Mouse (Mus musculus) lung, postnatal 0 days (tissue): ENCODE measurements at regions not wholly inside any gene's neighbourhood (a gene's known extent, or its start where the extent isn't known, plus 50 kb on each side); places are given as distances from the start of the nearest gene placed in this dataset.
"Not testable (repeated sequence)": the region's sequence is repeated elsewhere in the genome, so short reads cannot be mapped to it uniquely, and the experiment has no call there.

Experiments used
- ATAC-seq: fragments of 200-750 bp; cut with Nextera tagmentation; 2 replicates; pipeline ENCODE4 v1.8.0; 2017; ENCODE audit warnings: moderate library complexity
- DNase-seq: peaks from one replicate; pipeline ENCODE4 v3.0.0-alpha.2; 2016; ENCODE audit warnings: low spot score
- H3K27ac ChIP-seq: fragments of 300-500 bp; sonication (generic); 2 replicates; pipeline ENCODE4 v1.5.1; 2014; ENCODE audit warnings: antibody characterized with exemption, mild to moderate bottlenecking, low read length, mixed read lengths
- H3K27me3 ChIP-seq: fragments of 300-500 bp; sonication (generic); replicated peaks from 2 replicates; pipeline ENCODE4 v1.6.1; 2014; ENCODE audit warnings: low read length, mixed read lengths; ENCODE audit not compliant: insufficient read depth
- H3K36me3 ChIP-seq: fragments of 300-500 bp; sonication (generic); 2 replicates; pipeline ENCODE4 v1.6.1; 2014; ENCODE audit warnings: low read length, mixed read lengths; ENCODE audit not compliant: insufficient read depth
- H3K4me1 ChIP-seq: fragments of 300-500 bp; sonication (generic); 2 replicates; pipeline ENCODE4 v1.6.1; 2014; ENCODE audit warnings: antibody characterized with exemption, low read depth, low read length, mixed read lengths; ENCODE audit not compliant: insufficient read depth
- H3K4me2 ChIP-seq: fragments of 300-500 bp; sonication (generic); replicated peaks from 2 replicates; pipeline ENCODE4 v1.6.1; 2014; ENCODE audit warnings: low read depth, mild to moderate bottlenecking, low read length, moderate library complexity, mixed read lengths
- H3K4me3 ChIP-seq: fragments of 300-500 bp; sonication (generic); 2 replicates; pipeline ENCODE4 v1.5.1; 2014; ENCODE audit warnings: low read depth, low read length
- H3K9ac ChIP-seq: fragments of 300-500 bp; sonication (generic); replicated peaks from 2 replicates; pipeline ENCODE4 v1.6.1; 2014; ENCODE audit warnings: low read depth, mild to moderate bottlenecking
- H3K9me3 ChIP-seq: fragments of 300-500 bp; sonication (generic); 2 replicates; pipeline ENCODE4 v1.6.1; 2016; ENCODE audit warnings: low read length, mixed read lengths
- CTCF ChIP-seq: IDR thresholded peaks from 2 replicates; pipeline ENCODE4 v1.5.1; 2016; ENCODE audit warnings: antibody characterized with exemption, mild to moderate bottlenecking
- EP300 ChIP-seq: IDR thresholded peaks from 2 replicates; pipeline ENCODE4 v1.6.1; 2016; ENCODE audit warnings: antibody characterized with exemption, mild to moderate bottlenecking, control low read depth
- WGBS: fragments of 180-500 bp; shearing (Covaris S2); extraction: QIAGEN DNeasy Blood & Tissue Kit; methylation state at CpG from one replicate; pipeline ENCODE4 v1.1.7; 2014; 5-methylcytosine and 5-hydroxymethylcytosine counted together

DNA sequence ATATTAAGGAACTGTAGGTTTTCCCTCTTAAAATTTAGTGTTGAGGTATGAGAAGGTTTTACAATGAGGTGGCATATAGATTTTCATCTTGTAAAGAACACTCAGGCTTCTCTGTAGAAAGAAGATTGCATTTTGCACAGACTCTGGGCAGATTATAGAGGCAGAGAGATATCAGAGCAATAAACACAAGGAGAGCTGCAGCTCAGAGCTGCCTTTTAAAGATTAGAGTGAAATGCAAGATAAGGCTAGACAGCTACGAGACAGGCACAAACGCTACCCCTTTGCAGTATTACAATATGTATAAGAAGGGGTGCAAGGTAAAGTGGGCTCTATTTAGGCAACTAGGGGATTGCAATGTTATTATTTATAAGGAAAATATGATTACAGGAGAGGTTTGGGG, 90.5 kb upstream of the 4931417E11Rik start:
- H3K36me3 ChIP-seq = no peaks in the 10 kb centered on the region
- no peaks in the 10 kb centered on the region for H3K9me3 ChIP-seq
- no peak overlapping the region for H3K9ac ChIP-seq
- no peak for DNase-seq
- no peak overlapping the region for H3K27ac ChIP-seq
- WGBS = 51% methylated on average over 2 of the region's 2 CpGs
- TF ChIP-seq CTCF (no peak), EP300 (no peak)
- no peaks in the 10 kb centered on the region for H3K27me3 ChIP-seq
- H3K4me1 ChIP-seq = no peaks in the 10 kb centered on the region
- ATAC-seq = no peak
- no peak overlapping the region for H3K4me3 ChIP-seq
- H3K4me2 ChIP-seq = no peak overlapping the region

DNA sequence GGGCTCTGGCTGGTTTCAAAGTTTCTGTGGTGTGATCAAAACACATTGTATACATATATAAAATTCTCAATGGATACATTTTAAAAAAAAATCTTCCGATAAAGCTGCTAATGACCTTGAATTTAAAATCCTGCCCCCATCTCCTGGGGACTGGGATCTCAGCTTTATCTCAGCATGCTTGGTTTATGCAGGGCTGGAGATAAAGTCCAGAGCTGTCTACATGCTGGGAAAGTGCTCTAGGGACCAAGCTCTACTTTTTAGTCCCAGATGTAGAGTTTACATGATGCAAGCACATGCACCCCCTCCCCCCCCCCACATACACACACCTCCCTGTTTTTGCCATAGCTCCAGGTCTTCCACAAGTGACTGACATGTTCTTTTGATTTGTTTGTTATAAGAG, 61.1 kb upstream of the 4931417E11Rik start:
- no peak for ATAC-seq
- Histone ChIP-seq H3K4me1 (no peaks in the 10 kb centered on the region), H3K4me3 (no peak overlapping the region), H3K27ac (no peak overlapping the region), H3K4me2 (no peak overlapping the region), H3K36me3 (no peaks in the 10 kb centered on the region), H3K27me3 (no peaks in the 10 kb centered on the region), H3K9ac (no peak overlapping the region), H3K9me3 (no peaks in the 10 kb centered on the region)
- no peak for DNase-seq
- WGBS = 100% methylated on average over 1 of the region's 1 CpGs
- TF ChIP-seq CTCF = no peak
- no peak for TF ChIP-seq EP300

DNA sequence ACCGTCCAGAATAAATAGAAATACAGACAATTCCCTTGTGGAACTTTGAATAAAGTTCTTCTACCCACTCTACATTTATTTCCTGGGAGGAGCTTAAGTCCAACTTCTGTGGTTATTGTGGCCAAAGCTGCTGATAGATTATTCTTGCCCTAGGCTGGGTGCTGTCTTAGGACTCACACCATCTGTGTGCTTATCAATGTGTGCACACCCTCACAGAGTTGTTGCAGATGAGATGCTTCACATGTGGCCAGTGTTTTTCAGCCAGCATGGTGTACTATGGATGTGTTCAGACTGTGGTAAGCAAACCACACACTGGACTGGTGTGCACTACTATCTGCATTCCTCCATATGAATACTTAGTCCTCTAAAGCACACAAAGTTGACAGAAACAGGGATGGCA, 60.6 kb upstream of the 4931417E11Rik start:
- H3K9me3 ChIP-seq = no peaks in the 10 kb centered on the region
- ATAC-seq (no peak), DNase-seq (no peak)
- no peaks in the 10 kb centered on the region for H3K27me3 ChIP-seq
- H3K4me2 ChIP-seq = no peak overlapping the region
- TF ChIP-seq EP300 (no peak), CTCF (no peak)
- no peak overlapping the region for H3K4me3 ChIP-seq
- H3K4me1 ChIP-seq = no peaks in the 10 kb centered on the region
- H3K9ac ChIP-seq = no peak overlapping the region
- WGBS = 81% methylated on average over 1 of the region's 1 CpGs
- H3K36me3 ChIP-seq = no peaks in the 10 kb centered on the region
- H3K27ac ChIP-seq = no peak overlapping the region

DNA sequence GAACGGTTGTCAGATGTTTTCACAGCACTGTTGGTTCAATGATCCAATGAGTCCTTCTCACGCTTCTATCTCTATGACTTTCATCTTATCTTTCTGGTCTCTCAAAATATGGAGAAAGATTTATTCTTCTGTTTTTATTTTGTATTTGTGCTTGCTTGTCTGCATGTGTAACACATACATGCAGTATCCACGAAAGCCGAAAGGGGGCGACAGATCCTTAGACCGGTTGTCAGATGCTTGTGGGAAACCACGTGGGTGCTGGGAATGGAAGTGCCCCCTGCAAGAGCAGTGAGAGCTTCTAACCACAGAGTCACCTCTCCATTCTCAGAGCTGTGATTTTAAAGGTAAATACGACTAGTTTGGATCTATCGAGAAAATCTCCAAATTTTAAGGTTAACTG, 54.2 kb upstream of the 4931417E11Rik start:
- Histone ChIP-seq H3K9me3 (no peaks in the 10 kb centered on the region), H3K4me3 (no peak overlapping the region), H3K4me2 (no peak overlapping the region), H3K27me3 (no peaks in the 10 kb centered on the region), H3K4me1 (no peaks in the 10 kb centered on the region), H3K9ac (no peak overlapping the region), H3K27ac (no peak overlapping the region), H3K36me3 (no peaks in the 10 kb centered on the region)
- no peak for ATAC-seq
- TF ChIP-seq CTCF (peak; percentile 25; the same call in 1 of the 2 replicates), EP300 (no peak)
- no peak for DNase-seq
- 57% methylated on average over 9 of the region's 9 CpGs for WGBS

DNA sequence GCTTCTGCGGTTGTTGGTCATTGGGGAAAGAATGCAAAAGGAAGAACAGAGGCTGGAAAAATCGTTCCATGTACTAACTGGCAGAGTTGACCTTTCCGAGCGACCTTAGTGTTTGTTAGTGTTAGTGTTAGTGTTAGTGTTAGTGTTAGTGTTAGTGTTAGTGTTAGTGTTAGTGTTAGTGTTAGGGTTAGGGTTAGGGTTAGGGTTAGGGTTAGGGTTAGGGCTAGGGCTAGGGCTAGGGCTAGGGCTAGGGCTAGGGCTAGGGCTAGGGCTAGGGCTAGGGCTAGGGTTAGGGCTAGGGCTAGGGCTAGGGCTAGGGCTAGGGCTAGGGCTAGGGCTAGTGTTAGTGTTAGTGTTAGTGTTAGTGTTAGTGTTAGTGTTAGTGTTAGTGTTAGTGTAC, 50.4 kb upstream of the 4931417E11Rik start:
- not testable (repeated sequence) for DNase-seq, H3K9me3 ChIP-seq, H3K4me2 ChIP-seq, H3K27ac ChIP-seq, H3K27me3 ChIP-seq, ATAC-seq, H3K4me1 ChIP-seq, H3K36me3 ChIP-seq, H3K9ac ChIP-seq, H3K4me3 ChIP-seq
- 75% methylated on average over 4 of the region's 4 CpGs for WGBS
